Mouse (Mus musculus) E14TG2a.4 (cell line): ENCODE measurements at regions not wholly inside any gene's neighbourhood (a gene's known extent, or its start where the extent isn't known, plus 50 kb on each side); places are given as distances from the start of the nearest gene placed in this dataset.

ENCODE experiments used
- CTCF ChIP-seq: conservative IDR thresholded peaks from 2 replicates; pipeline ENCODE4 v1.5.1; 2014; ENCODE audit warnings: low read length
- NANOG ChIP-seq: IDR thresholded peaks from 2 replicates; pipeline ENCODE4 v1.6.1; 2014; ENCODE audit warnings: borderline replicate concordance, low read length, mixed read lengths

GRCm38 (mm10) chr8:118005186-118005585 lies 203.4 kb upstream of the Mphosph6 start:
- TF ChIP-seq CTCF (no peak), NANOG (no peak)
